Mouse (Mus musculus): Measurements from ENCODE around the gene Chd6.

DNA sequence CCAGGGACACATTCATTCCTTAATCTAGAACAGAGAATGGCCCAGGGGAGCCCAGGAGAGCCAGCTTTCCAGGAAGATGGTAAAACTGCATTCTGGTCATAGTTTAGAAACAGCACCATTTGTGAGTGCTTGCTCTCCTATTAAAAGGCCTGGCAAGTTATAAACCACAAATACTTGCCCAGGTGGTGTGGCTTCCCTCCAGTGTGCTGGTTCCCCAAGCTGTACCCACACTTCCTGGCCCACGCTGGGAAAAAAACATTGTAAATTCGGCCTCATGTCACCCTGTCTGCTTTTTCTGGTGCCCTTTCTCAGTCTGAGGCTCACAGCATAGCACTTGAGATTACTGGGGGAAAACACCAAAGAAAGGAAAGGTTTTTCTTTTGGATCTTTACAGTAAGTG is 55.1 kb downstream of the Chd6 start:
- no peak for TF ChIP-seq GATA1 (IDR thresholded peaks at IDR 0.05; ENCODE audit: borderline replicate concordance, low read length)
- no peak for TF ChIP-seq FLI1 (IDR thresholded peaks at IDR 0.05; ENCODE audit: low read length)
